Mouse (Mus musculus) C2C12 (cell line): ENCODE results near the gene Prex1. TPM values are rescaled to one million over a fixed set of nuclear protein-coding genes. Genes with fewer than 3 reads are reported as not detected.

Experiments used
- H3K27me3 ChIP-seq: one replicate; pipeline ENCODE4 v1.6.1; 2011; ENCODE audit not compliant: control insufficient read depth, insufficient read depth, insufficient read length
- H3K36me3 ChIP-seq: one replicate; pipeline ENCODE4 v1.6.1; 2011; ENCODE audit not compliant: control insufficient read depth, insufficient read depth
- H3K4me3 ChIP-seq: one replicate; pipeline ENCODE4 v1.5.1; 2011; ENCODE audit warnings: mild to moderate bottlenecking, control low read depth; ENCODE audit not compliant: poor library complexity, insufficient read depth, severe bottlenecking
- H3K79me2 ChIP-seq: one replicate; pipeline ENCODE4 v1.6.1; 2011; ENCODE audit not compliant: control insufficient read depth, insufficient read depth
- H3K79me3 ChIP-seq: one replicate; pipeline ENCODE4 v1.6.1; 2011; ENCODE audit warnings: low read depth, control low read depth
- H3ac ChIP-seq: one replicate; pipeline ENCODE3; 2011; ENCODE audit warnings: low read depth; ENCODE audit not compliant: control insufficient read depth, insufficient read length
- CEBPB ChIP-seq: IDR thresholded peaks from one replicate; pipeline ENCODE4 v1.6.1; 2011; ENCODE audit warnings: low read depth, mild to moderate bottlenecking, control low read depth, moderate library complexity
- CTCF ChIP-seq: IDR thresholded peaks from one replicate; pipeline ENCODE4 v1.5.1; 2011; ENCODE audit not compliant: control insufficient read depth, insufficient read depth, insufficient read length
- FOSL1 ChIP-seq: IDR thresholded peaks from one replicate; pipeline ENCODE4 v1.8.0; 2011; ENCODE audit warnings: mild to moderate bottlenecking, low read length; ENCODE audit not compliant: poor library complexity, insufficient read depth, severe bottlenecking
- MAX ChIP-seq: IDR thresholded peaks from one replicate; pipeline ENCODE4 v1.6.1; 2011; ENCODE audit warnings: mild to moderate bottlenecking, control low read depth
- MYOD1 ChIP-seq: IDR thresholded peaks from one replicate; pipeline ENCODE4 v1.6.1; 2011; ENCODE audit warnings: low read depth; ENCODE audit not compliant: control insufficient read depth, insufficient read length
- MYOG ChIP-seq: IDR thresholded peaks from one replicate; pipeline ENCODE4 v1.6.1; 2011; ENCODE audit not compliant: control insufficient read depth, insufficient read length; ENCODE audit errors: extremely low read depth
- USF1 ChIP-seq: IDR thresholded peaks from one replicate; pipeline ENCODE4 v1.6.1; 2011; ENCODE audit warnings: low read depth, mild to moderate bottlenecking, control low read depth, moderate library complexity
- polyA plus RNA-seq: library from polyadenylated mRNA; unstranded; fragments of >200 nt; fragmentation: generic; extraction: Trizol; gene quantifications from one replicate; pipeline ENCODE4 v1.2.1, GENCODE M21; 2012; ENCODE audit warnings: missing spikeins

The Prex1 gene
- polyA plus RNA-seq, 1 experiment = 0.16 TPM

DNA sequence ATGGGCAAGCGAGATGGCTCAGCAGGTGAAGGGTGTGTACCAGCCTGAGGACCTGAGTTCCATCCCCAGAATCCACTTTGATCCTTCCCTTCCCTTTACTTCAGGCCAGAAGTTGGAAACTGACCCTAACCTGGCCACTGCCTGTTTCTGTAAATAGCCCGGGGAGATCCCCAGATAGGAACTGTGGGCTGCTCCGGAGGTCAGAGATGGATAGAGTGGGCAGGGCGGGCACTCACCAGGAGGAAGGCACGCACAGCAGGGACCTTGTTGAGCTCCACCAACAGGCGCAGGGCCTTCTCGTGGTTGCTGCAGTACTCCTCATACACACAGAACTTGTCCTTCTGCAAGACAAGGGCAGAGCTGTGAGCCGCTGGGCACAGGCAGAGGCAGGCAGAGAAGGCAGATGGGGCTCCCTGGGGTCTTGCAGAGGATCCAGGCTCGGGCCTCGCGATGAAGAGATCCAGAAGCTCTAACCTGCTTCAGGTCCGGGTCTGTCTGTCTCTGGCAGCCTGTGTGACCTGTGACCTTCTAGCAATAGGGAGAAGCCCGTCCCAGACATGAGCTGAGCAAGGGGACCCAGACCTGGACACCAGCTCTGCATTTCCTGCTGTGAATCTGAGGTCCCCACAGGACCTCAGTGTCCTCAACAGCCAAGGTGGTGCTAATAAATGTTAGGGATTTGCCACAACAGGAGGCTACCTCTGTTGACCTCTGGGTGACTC is 75.4 kb downstream of the Prex1 start:
- no peaks in the 10 kb centered on the region for H3K79me2 ChIP-seq
- H3K27me3 ChIP-seq = peaks cover 50% of the 10 kb centered on the region
- H3K79me3 ChIP-seq = no peaks in the 10 kb centered on the region
- H3ac ChIP-seq = no peak overlapping the region
- no peak overlapping the region for H3K4me3 ChIP-seq
- H3K36me3 ChIP-seq = no peaks in the 10 kb centered on the region
- TF ChIP-seq USF1 (no peak), FOSL1 (no peak), MYOG (no peak), MAX (no peak)

DNA sequence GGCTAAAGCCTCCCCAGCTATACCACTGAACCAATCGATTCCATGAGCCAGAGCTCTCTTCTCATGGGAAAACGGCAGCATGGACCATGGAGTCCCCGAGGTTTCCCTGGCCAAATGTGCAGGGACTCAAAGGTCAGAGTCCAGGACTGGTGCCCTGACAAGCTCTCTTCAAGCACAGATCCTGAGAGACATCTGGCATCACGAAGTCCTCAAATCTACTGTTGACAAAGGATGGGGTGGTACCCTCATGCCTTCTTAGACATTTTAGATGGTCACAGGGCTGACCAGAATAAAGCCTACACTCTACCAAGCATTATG is 76.0 kb downstream of the Prex1 start:
- Histone ChIP-seq H3K4me3 (no peak overlapping the region), H3K27me3 (peaks cover 53% of the 10 kb centered on the region), H3K79me3 (no peaks in the 10 kb centered on the region), H3K79me2 (no peaks in the 10 kb centered on the region), H3ac (no peak overlapping the region), H3K36me3 (no peaks in the 10 kb centered on the region)
- TF ChIP-seq CEBPB (no peak), MAX (no peak), MYOG (no peak), FOSL1 (no peak), MYOD1 (no peak), CTCF (no peak), USF1 (no peak)

DNA sequence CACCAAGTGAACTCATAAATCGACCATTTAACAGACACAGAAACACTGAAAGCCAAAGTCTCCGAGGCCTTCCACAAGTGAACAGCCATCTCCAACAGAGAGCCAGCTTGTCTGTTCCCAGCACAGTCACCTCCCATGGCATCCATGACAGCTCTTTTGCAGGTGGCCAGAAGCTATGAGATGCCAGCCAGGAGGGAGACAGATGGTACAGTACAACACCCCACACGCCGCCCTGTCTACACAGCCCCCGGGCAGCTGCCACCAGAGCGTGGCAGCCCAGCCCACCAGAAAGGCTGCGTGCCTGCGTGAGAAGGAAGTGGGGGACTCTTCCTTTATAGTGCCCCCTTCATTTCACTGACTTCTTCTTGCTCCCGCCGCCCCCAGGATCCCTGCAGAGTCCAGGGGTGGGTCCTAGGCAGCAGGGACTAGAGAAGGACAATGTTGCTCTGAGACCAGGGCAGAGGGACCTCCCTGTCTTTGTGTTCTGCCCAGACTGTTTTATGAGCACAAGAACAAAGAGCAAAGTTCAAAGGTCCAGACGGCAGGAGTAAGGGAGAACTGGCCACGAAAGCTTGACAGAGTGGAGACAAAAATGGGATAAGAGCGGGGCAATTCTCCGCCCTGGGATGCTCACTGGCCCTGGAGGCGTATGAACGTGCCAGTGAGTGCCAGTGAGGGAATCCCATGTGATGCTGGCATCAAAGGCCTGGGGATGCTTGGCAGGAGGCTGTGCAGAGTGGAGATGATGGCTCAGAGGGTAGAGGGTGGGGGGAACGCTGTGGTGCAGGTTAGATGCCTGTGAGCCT is 76.6 kb downstream of the Prex1 start:
- Histone ChIP-seq H3K79me3 (no peaks in the 10 kb centered on the region), H3K27me3 (peaks cover 52% of the 10 kb centered on the region), H3K36me3 (no peaks in the 10 kb centered on the region), H3ac (no peak overlapping the region), H3K4me3 (no peak overlapping the region), H3K79me2 (no peaks in the 10 kb centered on the region)
- no peak for TF ChIP-seq MAX
- no peak for TF ChIP-seq FOSL1
- no peak for TF ChIP-seq CTCF
- TF ChIP-seq MYOG = no peak
- no peak for TF ChIP-seq USF1

DNA sequence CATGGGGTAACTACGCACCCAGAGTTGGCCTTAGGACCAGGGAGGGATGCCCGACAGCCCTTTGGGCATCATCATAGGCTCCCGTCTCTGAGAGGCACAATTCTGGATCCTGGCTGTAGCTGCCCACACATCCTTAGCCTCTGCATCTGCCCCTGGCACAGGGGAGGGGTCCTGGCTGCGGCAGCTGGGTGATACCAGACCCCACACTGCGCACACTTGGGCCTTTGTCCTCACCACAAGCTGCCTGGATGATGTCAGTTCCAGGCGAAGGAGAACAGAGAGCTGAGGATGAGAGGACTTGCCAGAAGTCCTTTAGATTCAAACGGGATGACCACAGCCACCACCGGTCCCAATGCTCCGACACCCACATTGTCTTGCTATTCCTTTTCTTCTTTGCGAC is 78.1 kb downstream of the Prex1 start:
- peaks cover 59% of the 10 kb centered on the region for H3K27me3 ChIP-seq
- no peaks in the 10 kb centered on the region for H3K79me2 ChIP-seq
- H3K79me3 ChIP-seq = no peaks in the 10 kb centered on the region
- H3K36me3 ChIP-seq = no peaks in the 10 kb centered on the region
- no peak overlapping the region for H3ac ChIP-seq
- H3K4me3 ChIP-seq = no peak overlapping the region
- no peak for TF ChIP-seq FOSL1
- TF ChIP-seq MYOD1 = no peak
- no peak for TF ChIP-seq CTCF
- no peak for TF ChIP-seq MAX
- no peak for TF ChIP-seq MYOG
- no peak for TF ChIP-seq CEBPB
- TF ChIP-seq USF1 = no peak

DNA sequence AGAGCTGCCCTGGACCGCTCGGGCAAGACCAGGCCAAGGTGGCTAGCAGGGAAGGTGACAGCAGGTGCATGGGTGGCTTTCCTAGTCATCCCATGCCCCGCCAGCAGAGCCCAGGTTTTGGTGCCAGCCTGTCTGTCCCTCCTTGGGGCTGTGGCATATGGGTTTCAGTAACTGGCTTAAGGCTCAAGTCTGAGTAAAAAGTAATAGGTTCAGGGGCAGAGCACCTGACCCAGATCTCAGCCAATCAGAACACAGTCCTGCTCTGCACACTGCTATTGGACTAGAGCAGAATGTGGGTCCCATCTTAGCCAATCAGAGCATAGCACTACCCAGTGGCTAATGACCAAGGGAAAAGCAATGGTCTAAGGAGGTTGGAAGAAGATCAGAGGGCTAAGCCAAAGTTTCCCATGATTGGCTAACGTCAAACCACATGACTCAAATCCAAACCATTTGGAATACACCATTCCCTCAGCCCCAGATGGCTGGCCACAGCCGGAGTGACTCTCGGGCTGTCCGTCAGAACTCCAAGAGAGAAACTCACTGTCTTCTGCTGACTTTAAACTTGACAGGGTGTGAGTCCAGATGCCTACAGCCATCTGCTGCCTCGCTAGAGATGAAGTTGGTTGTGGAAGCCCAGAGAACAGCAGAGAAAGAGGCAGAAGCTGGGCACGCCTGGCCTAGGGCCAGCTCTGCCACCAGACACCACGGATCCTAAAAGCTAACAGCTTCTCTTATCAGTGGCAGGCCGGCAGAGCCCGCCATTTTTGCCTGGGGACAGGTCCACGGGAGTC is 80.9 kb downstream of the Prex1 start:
- H3K4me3 ChIP-seq = no peak overlapping the region
- H3ac ChIP-seq = no peak overlapping the region
- no peaks in the 10 kb centered on the region for H3K79me2 ChIP-seq
- H3K36me3 ChIP-seq = no peaks in the 10 kb centered on the region
- TF ChIP-seq CTCF (no peak), FOSL1 (no peak), MYOG (no peak), MAX (no peak), USF1 (no peak), MYOD1 (no peak), CEBPB (no peak)
- H3K27me3 ChIP-seq = peaks cover 55% of the 10 kb centered on the region
- H3K79me3 ChIP-seq = no peaks in the 10 kb centered on the region

DNA sequence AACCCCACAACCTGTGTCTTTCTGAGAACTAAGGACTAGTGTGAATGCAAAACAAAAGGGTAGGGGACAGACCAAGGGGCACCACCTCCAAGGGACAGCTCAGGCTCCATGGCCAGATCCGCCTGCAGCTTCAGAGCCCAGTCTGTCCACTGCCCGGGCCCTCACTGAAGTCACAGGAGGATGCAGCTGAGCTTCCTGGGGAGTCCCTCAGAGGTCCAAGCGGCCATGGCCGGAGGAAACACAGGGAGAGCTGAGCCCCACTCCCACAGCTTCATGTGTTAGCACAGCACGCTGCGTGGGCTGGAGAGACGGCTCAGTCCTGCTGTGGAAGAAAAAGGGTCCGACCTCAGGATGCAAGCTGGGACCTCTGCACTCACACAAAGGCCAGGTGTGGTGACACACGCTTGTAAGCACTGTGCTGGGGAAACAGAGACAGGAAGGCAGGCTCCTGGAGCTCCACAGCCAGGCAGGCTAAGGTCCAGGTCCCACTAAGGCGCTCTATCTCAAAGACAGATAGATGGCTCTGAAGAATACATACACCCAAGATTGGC is 81.9 kb downstream of the Prex1 start:
- H3K79me2 ChIP-seq = no peaks in the 10 kb centered on the region
- H3ac ChIP-seq = no peak overlapping the region
- no peaks in the 10 kb centered on the region for H3K36me3 ChIP-seq
- H3K27me3 ChIP-seq = peaks cover 51% of the 10 kb centered on the region
- TF ChIP-seq CTCF (no peak), MAX (no peak), CEBPB (no peak), FOSL1 (no peak), MYOD1 (no peak), MYOG (no peak), USF1 (no peak)
- H3K4me3 ChIP-seq = no peak overlapping the region
- no peaks in the 10 kb centered on the region for H3K79me3 ChIP-seq
